Mouse (Mus musculus): ENCODE results near the gene Plekha3. TPM values are rescaled to one million over a fixed set of nuclear protein-coding genes. Genes with fewer than 3 reads are reported as not detected.

The Plekha3 gene
- 4.2 TPM for polyA plus RNA-seq (2017; shearing (Covaris generic))

GRCm38 (mm10) chr2:76674725-76675427 is at the start of gene Plekha3:
Gene Plekha3 (plus strand): TSS chr2:76675281.

GRCm38 (mm10) chr2:76647883-76648570 is 27.1 kb upstream of the Plekha3 start, which contains the start of the genes Prkra and Pjvk:
Gene Prkra (minus strand): TSS chr2:76648015.
Gene Pjvk (plus strand): TSS chr2:76648476.

GRCm38 (mm10) chr2:76672966-76673392 is 2.1 kb upstream of the Plekha3 start, which contains the start of gene Fkbp7:
Gene Fkbp7 (minus strand): TSS chr2:76673116.

Other genes starting within 250 kb of the Plekha3 start
- gene Prkra, start 27.3 kb upstream of the Plekha3 start, polyA plus RNA-seq (2017; shearing (Covaris generic)) = 10.7 TPM
- gene Pjvk, start 26.8 kb upstream of the Plekha3 start, polyA plus RNA-seq (2017; shearing (Covaris generic)) = not detected
- gene Fkbp7, start 2.2 kb upstream of the Plekha3 start, polyA plus RNA-seq (2017; shearing (Covaris generic)) = 3.3 TPM

Data from activated CD4-positive, CD25-positive, alpha-beta regulatory T cell, adult 9 weeks (primary cell).